Mouse (Mus musculus) pancreas, adult 10 weeks (tissue): ENCODE results near the gene Gabbr2. TPM values are rescaled to one million over a fixed set of nuclear protein-coding genes. Genes with fewer than 3 reads are reported as not detected.

ENCODE experiments used
- polyA plus RNA-seq: library from polyadenylated mRNA; stranded (reverse); fragments of 350-450 nt; fragmentation: Illumina TruSeq; extraction: RNeasy Lipid Tissue Mini Kit (QIAGEN cat#74804); gene quantifications from one replicate; pipeline ENCODE4 v1.2.3, GENCODE M21; 2015; ENCODE audit warnings: low read depth, low replicate concordance; ENCODE audit not compliant: insufficient read depth

The Gabbr2 gene
- polyA plus RNA-seq, result 0.54 TPM

DNA sequence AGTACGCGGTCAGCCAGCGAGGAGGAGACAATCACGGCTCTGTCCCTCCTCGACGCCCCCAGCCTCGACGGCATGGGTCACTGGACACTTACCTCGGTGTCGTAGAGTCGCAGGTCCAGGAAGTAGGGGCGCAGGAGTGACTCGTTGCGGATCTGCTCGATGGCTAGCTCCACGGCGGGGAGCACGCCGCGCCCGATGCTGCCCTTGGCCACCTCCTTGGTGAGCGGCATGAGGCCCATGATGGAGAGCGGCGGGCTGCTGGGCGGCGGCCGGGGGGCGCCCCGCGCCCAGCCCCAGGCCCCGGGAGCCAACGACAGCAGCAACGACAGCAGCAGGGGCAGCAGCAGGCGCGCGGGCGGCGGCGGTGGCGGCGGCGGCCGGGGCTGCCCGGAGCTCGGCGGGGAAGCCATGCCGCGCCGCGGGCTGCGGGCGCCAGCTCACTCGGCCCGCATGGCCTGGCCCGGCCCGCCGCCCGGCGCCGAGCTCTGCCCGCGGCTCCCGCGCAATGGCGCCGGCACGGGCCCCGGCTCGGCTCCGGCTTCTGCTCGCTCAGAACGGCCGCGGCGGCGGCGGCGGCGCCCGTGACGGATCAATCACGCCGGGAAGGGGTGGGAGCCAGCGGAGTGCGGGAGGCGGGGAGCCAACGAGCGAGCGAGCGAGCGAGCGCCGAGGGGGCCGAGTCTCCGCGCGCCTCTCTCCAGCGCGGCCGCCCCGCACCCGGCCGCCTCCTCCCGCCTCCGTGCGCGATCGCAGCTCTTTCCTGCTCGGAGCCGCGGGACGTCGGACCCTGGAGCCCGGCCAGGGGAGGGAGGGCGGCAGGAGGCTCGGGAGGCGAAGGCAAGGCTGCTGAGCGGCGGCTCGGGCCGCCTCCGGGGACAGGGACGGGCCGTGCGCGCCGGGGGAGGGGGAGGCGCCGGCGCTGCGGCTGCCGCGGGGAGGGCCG lies at the start of gene Gabbr2:
Gene Gabbr2, minus strand, starts transcription at position 858 of the 943 bp plus-strand sequence.

DNA sequence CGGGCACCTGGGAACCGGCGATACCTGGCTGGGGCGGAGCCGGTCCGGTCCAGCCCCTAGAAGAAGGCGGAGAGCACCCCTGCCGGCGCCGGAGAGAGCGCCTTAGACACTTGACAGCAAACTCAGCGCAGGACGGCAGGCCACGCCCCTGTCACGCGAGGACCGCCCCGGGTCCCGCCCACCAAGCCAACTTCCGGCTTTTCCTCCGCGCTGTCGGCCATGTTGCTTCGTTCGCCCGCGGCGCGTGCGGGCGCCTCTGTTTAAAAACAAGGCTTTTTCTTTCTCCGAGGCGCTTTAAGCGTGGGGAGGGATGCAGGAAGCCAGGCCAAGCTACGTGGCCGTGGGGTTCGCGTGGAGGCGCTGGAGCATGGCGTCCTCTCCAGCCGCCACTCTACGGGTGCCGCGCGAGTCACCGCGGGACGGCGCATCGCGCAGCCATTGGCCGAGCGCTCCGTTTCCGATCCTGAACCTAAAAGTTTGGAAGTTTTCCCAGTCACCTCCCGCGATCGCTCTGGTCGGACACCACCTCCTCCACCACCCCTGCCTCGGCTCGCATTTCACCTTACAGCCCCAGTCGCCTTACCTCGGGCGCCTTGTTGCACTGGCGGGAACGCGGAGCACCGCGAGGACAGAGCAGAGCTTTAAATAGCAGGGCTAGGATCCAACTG lies 341.5 kb downstream of the Gabbr2 start, which contains the start of gene Tbc1d2:
Gene Tbc1d2, minus strand, starts transcription at position 124 of the 668 bp plus-strand sequence.

Other genes starting within 250 kb of the Gabbr2 start
- 2.1 TPM for gene Anks6, start 65.6 kb upstream of the Gabbr2 start, polyA plus RNA-seq
- gene Galnt12, start 100.0 kb upstream of the Gabbr2 start, polyA plus RNA-seq, result 0.78 TPM
- 50.3 TPM for gene Col15a1, start 216.3 kb upstream of the Gabbr2 start, polyA plus RNA-seq